Mouse (Mus musculus): ENCODE data around the gene Ajap1.

Gene Ajap1

GRCm38 (mm10) chr4:153453496-153453895 lies 29.1 kb downstream of the Ajap1 start:
- DNase-seq (ENCODE audit: extremely low read depth, low read depth): no peak

GRCm38 (mm10) chr4:153451516-153451915 lies 31.1 kb downstream of the Ajap1 start:
- no peak for DNase-seq (ENCODE audit: extremely low read depth, low read depth)

DNA sequence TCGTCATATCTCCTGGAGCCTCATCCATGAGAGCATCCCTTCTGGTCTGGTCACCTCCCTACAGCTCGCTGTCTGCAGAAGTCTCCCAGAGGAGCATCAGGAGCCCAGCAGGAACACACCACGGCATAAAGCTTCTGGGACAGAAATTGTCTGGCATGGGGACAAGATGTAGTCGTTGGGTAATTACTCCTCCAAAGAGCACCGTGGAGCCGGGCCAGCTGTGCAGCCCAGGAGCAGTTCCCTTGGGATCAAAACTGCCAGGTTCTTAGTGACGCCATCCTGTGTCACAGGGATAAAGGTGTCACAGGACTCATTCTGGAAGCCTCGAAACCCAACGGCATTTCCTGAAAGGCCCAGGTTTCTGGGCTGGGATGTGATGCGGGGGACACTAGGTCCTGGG lies 40.1 kb downstream of the Ajap1 start:
- DNase-seq (ENCODE audit: extremely low read depth, low read depth): no peak

GRCm38 (mm10) chr4:153439868-153440267 lies 42.7 kb downstream of the Ajap1 start:
- DNase-seq (ENCODE audit: extremely low read depth, low read depth): no peak

DNA sequence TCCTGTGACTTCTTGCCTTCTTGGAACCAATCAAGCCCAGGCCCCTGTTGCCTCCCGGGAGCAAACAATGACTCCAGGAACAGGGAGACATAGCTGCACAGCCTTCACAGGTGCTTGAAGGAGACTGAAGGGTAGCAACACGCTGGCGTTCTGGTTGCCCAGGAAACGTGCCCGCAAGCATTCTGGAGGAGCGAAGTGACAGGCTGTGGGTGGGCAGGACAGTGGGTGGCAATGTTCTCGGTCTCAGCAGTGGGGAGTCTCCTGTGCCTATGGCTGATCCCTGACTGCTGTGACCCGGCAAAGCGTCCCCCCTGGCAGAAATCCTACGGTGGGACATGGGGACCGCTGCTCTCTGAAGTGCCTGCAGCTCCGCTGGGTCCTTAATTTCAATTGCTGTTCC lies 43.6 kb downstream of the Ajap1 start:
- DNase-seq (ENCODE audit: extremely low read depth, low read depth): no peak

DNA sequence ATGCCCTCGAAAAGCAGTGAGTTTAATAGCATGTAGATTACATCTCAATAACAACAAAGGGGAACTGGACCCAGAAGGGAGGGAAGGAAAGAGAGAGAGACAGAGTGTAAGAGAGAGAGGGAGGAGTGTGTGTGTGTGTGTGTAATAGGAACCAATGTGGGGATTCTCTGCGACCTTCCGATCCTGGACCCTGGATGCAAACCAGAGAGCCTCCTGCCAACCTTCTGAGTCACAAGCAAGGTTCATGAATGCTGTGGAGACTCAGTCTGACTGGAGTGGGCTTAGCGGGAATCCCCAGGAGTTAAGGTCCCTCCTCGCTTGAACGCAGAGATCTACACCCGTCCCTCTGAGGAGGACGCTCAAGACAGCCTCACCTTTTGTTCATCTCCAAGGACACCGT lies 45.4 kb downstream of the Ajap1 start:
- no peak for DNase-seq (ENCODE audit: extremely low read depth, low read depth)

DNA sequence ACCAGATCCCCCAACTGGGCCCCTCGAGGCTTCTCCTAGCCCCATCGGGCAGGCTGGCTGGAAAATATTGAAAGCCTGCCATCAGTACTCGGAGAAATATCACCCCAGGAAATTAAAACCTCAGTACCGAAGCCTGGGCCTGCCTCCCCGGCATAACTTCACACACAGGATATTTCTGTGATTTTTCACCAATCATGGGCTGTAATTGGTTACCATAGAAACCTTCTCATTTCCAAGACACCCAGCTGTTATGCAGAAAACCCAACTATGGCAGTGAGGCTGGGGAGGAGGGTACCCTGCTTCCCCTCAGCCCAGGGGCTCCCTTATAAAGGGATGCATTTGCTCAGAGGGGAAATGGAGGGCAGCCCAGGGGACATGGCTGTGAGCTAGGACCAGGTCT lies 46.7 kb downstream of the Ajap1 start:
- DNase-seq (ENCODE audit: extremely low read depth, low read depth): no peak

- no peak for DNase-seq (ENCODE audit: extremely low read depth, low read depth)
These were observed 52.6 kb downstream of the Ajap1 start for GRCm38 (mm10) chr4:153429971-153430370.

- no peak for DNase-seq (ENCODE audit: extremely low read depth, low read depth)
These were observed 56.5 kb downstream of the Ajap1 start for GRCm38 (mm10) chr4:153425961-153426656.

DNA sequence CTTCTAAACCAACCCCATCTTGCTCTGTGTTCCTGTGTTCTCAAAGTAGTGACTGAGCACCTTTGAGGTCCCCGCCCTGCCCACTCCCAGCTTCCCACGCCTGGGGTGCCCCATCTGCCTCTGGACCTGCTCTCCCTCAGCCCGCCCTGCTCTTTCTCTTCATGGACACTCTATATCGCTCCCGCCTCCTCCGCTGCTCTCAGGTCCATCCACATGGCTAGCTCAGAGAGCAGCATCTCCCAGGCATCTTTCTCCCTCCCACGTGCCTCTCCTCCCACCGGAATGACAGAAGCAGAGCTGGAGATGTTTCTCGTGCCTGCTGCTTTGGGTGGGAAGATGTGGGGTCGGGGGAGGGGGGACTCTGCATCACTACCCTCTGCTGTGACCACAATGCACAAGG lies 58.3 kb downstream of the Ajap1 start:
- DNase-seq (ENCODE audit: extremely low read depth, low read depth): no peak

GRCm38 (mm10) chr4:153417926-153418325 lies 64.7 kb downstream of the Ajap1 start:
- no peak for DNase-seq (ENCODE audit: extremely low read depth, low read depth)

DNA sequence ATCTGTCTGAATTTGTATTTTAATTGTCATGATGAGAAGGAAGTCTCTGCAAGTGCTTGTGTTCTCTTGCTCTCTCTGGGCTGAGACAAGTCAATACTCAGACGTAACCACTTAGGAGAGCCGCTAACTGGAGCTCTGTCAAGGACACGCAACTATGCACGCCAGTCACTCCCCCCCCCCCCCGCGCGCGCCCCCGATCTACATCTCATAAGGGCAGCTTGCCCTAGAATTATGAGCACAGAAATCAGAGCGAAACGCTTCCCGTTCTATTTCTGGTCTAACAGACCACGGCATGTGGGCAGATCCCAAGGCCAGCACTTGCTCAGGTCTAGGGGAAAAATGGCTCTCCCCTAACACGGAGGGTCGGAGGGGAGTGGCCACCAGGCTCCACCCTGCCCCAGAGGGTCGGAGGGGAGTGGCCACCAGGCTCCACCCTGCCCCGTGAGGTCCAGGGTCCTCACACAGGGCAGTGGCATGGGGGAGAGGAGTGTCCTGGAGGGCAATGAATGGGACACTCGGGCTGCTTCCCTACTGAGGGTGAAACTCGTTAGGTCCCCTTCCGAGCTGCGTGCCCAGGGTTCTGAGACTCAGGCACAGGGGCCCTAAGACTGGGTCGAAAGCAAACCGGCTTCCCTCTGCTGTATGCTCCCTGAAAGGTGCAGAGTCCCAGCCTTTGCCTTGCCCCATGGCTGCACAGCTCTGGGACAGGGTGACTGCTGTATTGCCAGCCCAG lies 65.3 kb downstream of the Ajap1 start:
- no peak for DNase-seq (ENCODE audit: extremely low read depth, low read depth)

DNA sequence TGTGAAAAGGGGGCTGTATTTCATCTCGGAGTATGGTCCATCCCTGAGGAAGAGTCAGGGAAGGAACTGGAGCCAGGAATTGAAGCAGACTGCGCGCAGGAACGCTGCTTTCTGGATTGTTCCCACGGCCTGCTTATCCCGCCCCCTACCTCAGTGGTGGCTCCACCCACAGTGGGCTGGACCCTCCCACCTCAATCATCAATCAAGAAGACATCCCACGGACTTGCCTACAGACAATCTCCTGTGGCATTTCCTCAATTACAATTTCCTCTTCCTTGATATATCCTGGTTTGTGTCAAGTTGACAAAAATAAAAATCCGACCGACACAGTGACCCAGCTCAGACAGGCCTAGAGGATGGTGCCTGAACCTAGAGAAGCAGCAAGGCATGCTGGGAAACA lies 66.5 kb downstream of the Ajap1 start:
- DNase-seq (ENCODE audit: extremely low read depth, low read depth): no peak

DNA sequence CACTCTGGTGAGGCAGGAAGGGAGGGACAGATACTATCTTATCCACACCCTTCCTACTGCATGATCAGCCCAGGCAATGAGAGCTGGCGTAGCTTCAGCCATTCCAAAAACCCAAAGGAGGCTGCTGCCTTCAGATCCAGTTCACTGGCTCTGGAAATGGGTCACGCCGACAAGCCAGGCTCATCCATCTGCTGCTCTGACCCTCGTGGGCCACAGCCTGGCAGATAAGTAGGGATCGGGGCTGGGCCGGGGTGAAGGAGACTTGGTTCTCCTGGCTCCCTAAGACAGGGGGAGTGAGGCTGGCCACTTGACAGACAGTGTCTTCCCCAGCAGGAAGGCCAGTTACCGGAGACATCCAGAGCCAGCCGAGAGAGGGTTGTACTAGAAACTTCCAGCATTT lies 84.2 kb downstream of the Ajap1 start:
- no peak for DNase-seq (ENCODE audit: extremely low read depth, low read depth)

DNA sequence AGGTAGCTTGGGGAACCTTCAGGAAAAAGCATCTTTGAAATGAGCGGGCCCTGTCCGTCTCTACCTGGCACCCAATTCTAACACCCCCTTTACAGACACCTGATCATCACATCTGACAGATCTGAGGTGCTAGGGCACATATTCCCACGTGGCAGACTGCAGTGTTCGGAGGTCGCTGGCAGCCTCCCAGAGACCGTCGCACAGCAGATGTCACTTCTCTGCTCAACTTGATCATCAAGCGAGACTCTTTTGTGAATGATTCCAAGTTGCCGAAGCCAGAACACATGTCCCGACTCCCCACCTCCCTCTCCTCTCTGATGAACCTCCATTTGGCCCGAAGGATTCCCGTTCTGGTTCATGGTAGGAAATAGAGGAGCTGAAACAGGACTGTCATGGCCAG lies 95.1 kb downstream of the Ajap1 start:
- DNase-seq (ENCODE audit: extremely low read depth, low read depth): no peak

- DNase-seq (ENCODE audit: extremely low read depth, low read depth): no peak
These were observed 101.2 kb downstream of the Ajap1 start for GRCm38 (mm10) chr4:153381433-153381832.

- DNase-seq (ENCODE audit: extremely low read depth, low read depth): no peak
These were observed 101.7 kb downstream of the Ajap1 start for GRCm38 (mm10) chr4:153380885-153381284.

GRCm38 (mm10) chr4:153377981-153378380 lies 104.6 kb downstream of the Ajap1 start:
- DNase-seq (ENCODE audit: extremely low read depth, low read depth): no peak

DNA sequence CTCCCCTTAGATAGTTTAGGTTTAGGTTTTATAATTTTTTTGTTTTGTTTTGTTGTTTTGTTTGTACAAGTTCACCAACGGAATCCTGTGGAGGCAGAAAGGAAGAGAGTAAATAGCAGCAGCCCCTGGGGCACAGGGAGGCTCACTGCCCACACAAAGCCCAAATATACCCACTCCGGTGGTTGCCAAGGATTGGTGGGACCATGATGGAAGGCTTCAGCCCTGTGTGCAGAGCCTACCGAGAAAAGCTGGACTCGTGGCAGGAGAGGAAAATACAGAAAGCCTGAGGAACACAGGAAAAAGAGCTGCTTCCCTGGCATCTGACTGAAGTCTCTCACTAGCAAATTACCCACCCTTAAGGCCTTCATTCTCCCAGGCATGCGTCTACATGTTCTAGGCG lies 108.4 kb downstream of the Ajap1 start:
- no peak for DNase-seq (ENCODE audit: extremely low read depth, low read depth)

GRCm38 (mm10) chr4:153373125-153373524 lies 109.5 kb downstream of the Ajap1 start:
- DNase-seq (ENCODE audit: extremely low read depth, low read depth): no peak

DNA sequence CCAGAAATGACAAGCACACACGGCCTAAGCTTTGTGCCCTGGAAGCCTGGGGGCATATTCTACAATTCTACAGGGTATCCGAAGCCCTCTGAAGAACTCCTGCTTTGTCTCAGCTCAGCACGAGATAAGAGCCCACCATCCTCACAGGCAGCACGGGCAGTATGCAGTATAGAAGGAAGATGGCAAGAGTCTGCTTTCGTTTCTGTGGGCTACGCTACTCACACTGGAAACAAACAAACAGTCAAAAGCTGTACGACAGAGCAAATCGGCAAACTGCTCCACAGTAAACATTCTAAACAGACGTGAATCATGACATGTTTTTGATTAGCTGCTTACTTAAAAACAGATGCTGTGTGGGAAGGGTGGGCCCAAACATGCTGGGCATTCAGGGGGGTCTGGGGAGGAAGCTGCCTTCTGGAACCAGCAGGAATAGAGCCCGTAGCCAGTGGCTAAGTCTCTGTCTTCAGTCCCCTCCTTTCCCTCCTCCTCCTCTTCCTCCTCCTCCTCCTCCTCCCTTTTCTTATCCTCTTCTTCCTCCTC lies 113.9 kb downstream of the Ajap1 start:
- no peak for DNase-seq (ENCODE audit: extremely low read depth, low read depth)

DNA sequence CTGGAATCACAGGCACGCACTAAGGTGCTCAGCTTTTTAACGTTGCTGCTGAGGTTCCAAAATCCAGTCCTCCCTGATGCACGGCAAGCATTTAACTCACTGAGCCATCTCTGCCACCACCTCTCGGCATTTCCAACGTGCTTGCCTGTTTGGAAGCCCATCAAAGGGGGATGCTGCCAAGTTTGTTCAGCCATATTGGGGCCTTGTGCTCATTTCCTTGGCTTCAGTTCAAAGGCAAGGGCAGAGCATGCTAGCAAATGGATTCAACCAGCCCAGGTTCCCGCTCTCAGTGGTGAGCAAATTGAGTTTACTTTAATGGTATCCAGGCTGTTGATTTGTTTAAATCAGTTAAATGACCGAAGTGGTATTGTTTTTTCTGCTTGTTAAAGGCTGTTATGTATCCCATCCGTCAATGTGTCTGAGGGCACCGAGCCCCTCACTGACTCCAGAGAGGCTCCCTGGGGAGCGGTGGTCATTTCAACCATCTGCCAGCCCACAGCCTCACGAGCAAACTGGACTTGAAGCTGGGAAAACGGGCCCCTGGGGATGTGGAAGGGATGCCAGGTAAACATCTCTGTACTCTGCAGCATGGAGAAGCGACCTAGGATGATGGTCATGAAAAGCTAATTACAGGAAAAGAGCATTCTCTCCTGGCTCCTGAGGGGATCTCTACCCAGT lies 121.6 kb downstream of the Ajap1 start:
- DNase-seq (ENCODE audit: extremely low read depth, low read depth): no peak

Data from MEL-GATA-1-ER (cell line).